ENCODE assay signal across 15 mouse cellular contexts in genomic region chr2:52052335-52052734, GRCm38 (mm10). TPM values are rescaled to one million over a fixed set of nuclear protein-coding genes. Genes with fewer than 3 reads are reported as not detected.
"Had no signal": no experiment of that assay in that cellular context is flagged by ENCODE, and none has a peak within 500 bp of the region (broad histone marks: within the 10 kb centered on the region; RNA-seq: fewer than 3 reads in every experiment).

No protein-coding gene starts in this region.

- H3K27me3 ChIP-seq: lung, embryonic 15.5 days; midbrain, embryonic 13.5 days; midbrain, embryonic 15.5 days; neural tube, embryonic 12.5 days had no signal

- H3K27ac ChIP-seq: lung, embryonic 15.5 days; macrophage; midbrain, embryonic 13.5 days; midbrain, embryonic 15.5 days; neural tube, embryonic 12.5 days had no signal

- DNase-seq: liver, postnatal 0 days; lung, adult 2 months; lung, postnatal 14 days; lung, postnatal 36 days; right cerebral cortex, postnatal 14 days; thymus, adult 18-20 months; thymus, postnatal 14 days; thymus, postnatal 36 days had no signal

- H3K4me1 ChIP-seq: lung, embryonic 15.5 days; midbrain, embryonic 13.5 days; midbrain, embryonic 15.5 days; neural tube, embryonic 12.5 days had no signal

- ATAC-seq: liver, postnatal 0 days; lung, postnatal 0 days; midbrain, embryonic 13.5 days; midbrain, embryonic 15.5 days had no signal

- H3K9me3 ChIP-seq: lung, embryonic 15.5 days; megakaryocyte, embryonic 14.5 days; midbrain, embryonic 13.5 days; midbrain, embryonic 15.5 days; neural tube, embryonic 12.5 days had no signal

- H3K36me3 ChIP-seq: lung, embryonic 15.5 days; midbrain, embryonic 15.5 days had no signal

- H3K9ac ChIP-seq: liver, postnatal 0 days; lung, embryonic 15.5 days; midbrain, embryonic 13.5 days; midbrain, embryonic 15.5 days; neural tube, embryonic 12.5 days had no signal

- H3K4me3 ChIP-seq: lung, embryonic 15.5 days; megakaryocyte, embryonic 14.5 days; midbrain, embryonic 13.5 days; midbrain, embryonic 15.5 days; neural tube, embryonic 12.5 days had no signal

- H3K4me2 ChIP-seq: lung, embryonic 15.5 days; midbrain, embryonic 13.5 days; midbrain, embryonic 15.5 days; neural tube, embryonic 12.5 days had no signal

RNA-seq across cellular contexts. Expression of gene Tnfaip6, which starts 14.5 kb away (rescaled TPM):
- polyA plus RNA-seq: macrophage had no signal
